Mouse (Mus musculus) embryo, embryonic 10 days (tissue): ENCODE measurements at regions not wholly inside any gene's neighbourhood (a gene's known extent, or its start where the extent isn't known, plus 50 kb on each side); places are given as distances from the start of the nearest gene placed in this dataset.

ENCODE experiments used
- DNase-seq: peaks from one replicate; pipeline ENCODE4 v3.0.0-alpha.2; 2015; ENCODE audit warnings: low spot score

- peak; percentile 10 for DNase-seq
Measured at GRCm38 (mm10) chr15:13859193-13859592, 685.7 kb upstream of the Cdh6 start.

DNA sequence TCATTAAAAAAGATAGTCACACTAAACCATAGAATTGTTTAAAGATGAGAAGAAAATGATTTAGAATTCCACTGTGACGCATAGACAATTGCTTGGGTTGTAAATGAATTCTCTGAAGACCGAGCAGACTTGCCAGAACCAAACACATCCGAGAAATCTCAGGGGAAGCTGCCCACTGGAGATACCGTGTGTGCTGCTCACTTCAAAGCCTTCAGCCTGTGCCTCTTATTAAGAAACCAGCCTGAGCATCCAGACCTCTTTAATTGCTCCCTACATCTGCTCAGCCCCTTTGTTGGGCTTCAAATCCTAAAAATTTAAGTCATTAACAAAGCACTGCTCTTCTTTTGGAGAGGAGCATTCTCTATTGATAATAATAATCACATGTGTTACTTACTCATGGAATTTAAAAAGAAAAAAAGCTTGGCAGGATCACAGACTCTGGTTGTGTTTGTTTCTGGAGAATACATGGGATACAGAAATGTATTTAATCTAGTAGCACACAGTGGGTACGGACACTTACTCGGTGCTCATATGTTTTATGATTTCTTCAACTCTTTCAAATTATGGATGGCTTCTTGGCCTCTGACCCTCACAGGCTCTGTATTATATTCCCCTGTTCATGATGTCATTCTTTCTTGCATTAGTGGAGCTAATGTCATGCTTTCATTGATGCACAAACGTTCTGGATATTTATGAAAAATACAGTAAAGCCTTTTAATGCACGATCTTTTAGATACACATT lies 680.8 kb upstream of the Cdh6 start:
- no peak for DNase-seq
